Comparison of ENCODE assay signal across 10 mouse cellular contexts in the genomic region with DNA sequence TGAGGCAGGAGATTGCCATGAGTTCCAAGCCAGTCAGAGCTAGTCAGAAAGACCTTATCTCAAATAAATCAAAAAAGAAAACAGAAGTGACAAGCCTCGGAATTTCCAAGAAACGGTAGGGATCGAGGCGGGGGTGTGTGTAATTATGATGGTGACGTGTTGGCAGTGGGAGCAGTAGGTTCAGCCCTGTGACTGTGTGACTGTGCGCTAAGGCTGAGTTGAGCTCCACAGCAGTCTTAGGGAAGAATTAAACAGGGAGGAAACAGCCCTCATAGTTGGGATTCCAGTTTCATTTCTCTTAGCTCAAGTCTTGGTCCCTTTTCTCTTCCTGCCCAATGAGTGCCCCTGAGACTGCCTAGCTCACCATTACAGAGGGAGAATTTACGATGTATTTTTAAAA.
DNase-seq lines count a peak whose midpoint lies in the region; ATAC-seq and TF ChIP-seq lines count a peak whose summit lies in the region.
"Had no signal": no experiment of that assay in that cellular context is flagged by ENCODE, and none has a peak within 500 bp of the region (broad histone marks: within the 10 kb centered on the region; RNA-seq: fewer than 3 reads in every experiment).

No protein-coding gene starts in this region.

- H3K4me2 ChIP-seq in liver, postnatal 0 days (ENCODE audit: low read depth, low read length): peak overlapping the region; percentile 48
- no peak overlapping the region for H3K4me2 ChIP-seq in midbrain, embryonic 16.5 days (ENCODE audit: low read length)
- H3K4me2 ChIP-seq: forebrain, embryonic 13.5 days; limb, embryonic 15.5 days had no signal

- no peak for TF ChIP-seq EP300 in liver, postnatal 0 days (IDR thresholded peaks at IDR 0.05; ENCODE audit: low read depth)

- no peak overlapping the region for H3K9ac ChIP-seq in liver, postnatal 0 days (replicated peaks)
- H3K9ac ChIP-seq in midbrain, embryonic 16.5 days (ENCODE audit: low read depth, low read length): no peak overlapping the region
- H3K9ac ChIP-seq: forebrain, embryonic 13.5 days; limb, embryonic 15.5 days had no signal

- intact Hi-C loops in heart, postnatal 10 days (cut with DNase I): no loop called here

- peak; percentile 55 for ATAC-seq in liver, postnatal 0 days
- no peak for ATAC-seq in midbrain, embryonic 16.5 days
- ATAC-seq: forebrain, embryonic 13.5 days had no signal

- peak overlapping the region; percentile 58 for H3K27ac ChIP-seq in liver, postnatal 0 days (ENCODE audit: low read depth)
- no peak overlapping the region for H3K27ac ChIP-seq in midbrain, embryonic 16.5 days (ENCODE audit: low read length)
- H3K27ac ChIP-seq: forebrain, embryonic 13.5 days; limb, embryonic 15.5 days had no signal

- H3K27me3 ChIP-seq in liver, postnatal 0 days (ENCODE audit: insufficient read depth, low read length): no peaks in the 10 kb centered on the region
- H3K27me3 ChIP-seq in midbrain, embryonic 16.5 days (ENCODE audit: control insufficient read depth, insufficient read depth, low read depth, low read length): no peaks in the 10 kb centered on the region
- H3K27me3 ChIP-seq: forebrain, embryonic 13.5 days; limb, embryonic 15.5 days had no signal

- WGBS in liver, postnatal 0 days (ENCODE audit: insufficient replicate concordance): 22% methylated on average over 7 of the region's 7 CpGs
- 85% methylated on average over 7 of the region's 7 CpGs for WGBS in midbrain, embryonic 16.5 days

- DNase-seq in urinary bladder, postnatal 14 days (ENCODE audit: low spot score): peak; percentile 32
- DNase-seq in urinary bladder, postnatal 4 days (ENCODE audit: low spot score in 2 of 2): no peak
- peak; percentile 45 to 54 for DNase-seq in heart, postnatal 10 days
- no peak for DNase-seq in liver, postnatal 0 days
- DNase-seq in spleen, postnatal 10 days (ENCODE audit: low spot score in 2 of 2): no peak
- DNase-seq in urinary bladder, adult 2 months (ENCODE audit: low spot score): no peak
- DNase-seq in testis, postnatal 14 days (ENCODE audit: low spot score): no peak

- no peak for TF ChIP-seq CTCF in liver, postnatal 0 days (IDR thresholded peaks at IDR 0.05; ENCODE audit: low read depth)

- no peaks in the 10 kb centered on the region for H3K36me3 ChIP-seq in liver, postnatal 0 days (replicated peaks; ENCODE audit: insufficient read depth, low read length)
- no peaks in the 10 kb centered on the region for H3K36me3 ChIP-seq in midbrain, embryonic 16.5 days (ENCODE audit: control insufficient read depth, insufficient read depth, low read length)
- H3K36me3 ChIP-seq: limb, embryonic 15.5 days had no signal

- no peaks in the 10 kb centered on the region for H3K9me3 ChIP-seq in liver, postnatal 0 days (ENCODE audit: low read length)
- no peaks in the 10 kb centered on the region for H3K9me3 ChIP-seq in midbrain, embryonic 16.5 days (replicated peaks; ENCODE audit: control insufficient read depth, low read length, poor library complexity, severe bottlenecking)
- H3K9me3 ChIP-seq: forebrain, embryonic 13.5 days; limb, embryonic 15.5 days had no signal

- peaks cover 44% of the 10 kb centered on the region for H3K4me1 ChIP-seq in liver, postnatal 0 days (ENCODE audit: insufficient read depth)
- peaks cover 3% of the 10 kb centered on the region; the same call in 1 of the 2 replicates for H3K4me1 ChIP-seq in midbrain, embryonic 16.5 days (ENCODE audit: control insufficient read depth, insufficient read depth, low read length)

- peak overlapping the region; percentile 6; the same call in 1 of the 2 replicates for H3K4me3 ChIP-seq in liver, postnatal 0 days (ENCODE audit: low read depth, low read length)
- no peak overlapping the region for H3K4me3 ChIP-seq in midbrain, embryonic 16.5 days (ENCODE audit: low read depth, low read length)
- H3K4me3 ChIP-seq: forebrain, embryonic 13.5 days; limb, embryonic 15.5 days had no signal

Comparison
In these comparisons a context has a peak if more than half of its experiments do, and no peak if none do; other contexts are left out.
1. DNase-seq: peak in urinary bladder, postnatal 14 days (single experiment) and heart, postnatal 10 days (2 of 2); none in urinary bladder, postnatal 4 days (0 of 2), liver, postnatal 0 days (single experiment), spleen, postnatal 10 days (0 of 2), urinary bladder, adult 2 months (single experiment) and testis, postnatal 14 days (single experiment).